Mouse (Mus musculus) lung, postnatal 0 days (tissue): ENCODE results near the gene Rbm4b.

Experiments
- CTCF ChIP-seq: IDR thresholded peaks from 2 replicates; pipeline ENCODE4 v1.5.1; 2016; ENCODE audit warnings: antibody characterized with exemption, mild to moderate bottlenecking
- EP300 ChIP-seq: IDR thresholded peaks from 2 replicates; pipeline ENCODE4 v1.6.1; 2016; ENCODE audit warnings: antibody characterized with exemption, mild to moderate bottlenecking, control low read depth

DNA sequence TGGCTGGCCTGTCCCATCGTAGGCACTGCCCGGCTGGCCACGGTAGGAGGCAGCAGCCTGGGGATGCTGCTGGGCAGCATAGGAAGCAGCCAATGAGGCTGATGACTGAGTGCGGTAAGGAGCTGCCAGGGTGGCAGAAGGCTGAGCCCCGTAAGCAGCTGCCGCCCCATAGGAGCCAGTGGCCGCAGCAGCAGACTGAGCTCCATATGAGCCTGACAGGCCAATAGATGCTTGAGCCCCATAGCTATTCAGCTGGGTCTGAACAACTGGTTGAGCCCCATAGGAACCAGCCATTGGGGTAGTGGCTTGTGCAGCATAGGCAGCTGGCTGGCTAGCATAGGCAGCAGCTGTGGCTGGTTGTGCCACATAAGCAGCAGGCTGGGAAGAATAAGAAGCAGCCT lies 46.4 kb downstream of the Rbm4b start:
- no peak for TF ChIP-seq EP300
- no peak for TF ChIP-seq CTCF
